Mouse (Mus musculus) forebrain, embryonic 13.5 days (tissue): ENCODE measurements around the gene Zfp275. TPM values are rescaled to one million over a fixed set of nuclear protein-coding genes. Genes with fewer than 3 reads are reported as not detected.
"Not testable (repeated sequence)": the region's sequence is repeated elsewhere in the genome, so short reads cannot be mapped to it uniquely, and the experiment has no call there.

Source experiments
- ATAC-seq: fragments of 200-750 bp; cut with Nextera tagmentation; 2 replicates; pipeline ENCODE4 v1.8.0; 2017
- H3K27ac ChIP-seq: fragments of 300-500 bp; sonication (generic); 2 replicates; pipeline ENCODE4 v1.5.1; 2015; ENCODE audit warnings: inconsistent platforms, mild to moderate bottlenecking, moderate library complexity
- H3K27me3 ChIP-seq: fragments of 300-500 bp; sonication (generic); 2 replicates; pipeline ENCODE4 v1.6.1; 2015; ENCODE audit warnings: mild to moderate bottlenecking, inconsistent platforms
- H3K36me3 ChIP-seq: fragments of 300-500 bp; sonication (generic); 2 replicates; pipeline ENCODE4 v1.6.1; 2015; ENCODE audit warnings: mild to moderate bottlenecking, inconsistent platforms; ENCODE audit not compliant: poor library complexity, severe bottlenecking
- H3K4me1 ChIP-seq: fragments of 300-500 bp; sonication (generic); 2 replicates; pipeline ENCODE4 v1.6.1; 2015; ENCODE audit warnings: inconsistent platforms
- H3K4me2 ChIP-seq: fragments of 300-500 bp; sonication (generic); 2 replicates; pipeline ENCODE4 v1.6.1; 2015; ENCODE audit warnings: inconsistent platforms, mild to moderate bottlenecking, moderate library complexity
- H3K4me3 ChIP-seq: fragments of 300-500 bp; sonication (generic); 2 replicates; pipeline ENCODE4 v1.5.1; 2015; ENCODE audit warnings: mild to moderate bottlenecking, inconsistent platforms
- H3K9ac ChIP-seq: fragments of 300-500 bp; sonication (generic); 2 replicates; pipeline ENCODE4 v1.6.1; 2015; ENCODE audit warnings: mild to moderate bottlenecking, inconsistent platforms
- H3K9me3 ChIP-seq: fragments of 300-500 bp; sonication (generic); replicated peaks from 2 replicates; pipeline ENCODE4 v1.6.1; 2016; ENCODE audit warnings: inconsistent platforms
- WGBS: fragments of 180-500 bp; shearing (Covaris S2); methylation state at CpG from one replicate; pipeline ENCODE4 v1.1.7; 2015; 5-methylcytosine and 5-hydroxymethylcytosine counted together
- polyA plus RNA-seq: library from polyadenylated mRNA; unstranded; fragments of >200 nt; fragmentation: Nextera tagmentation; extraction: Ambion mirVana; gene quantifications from 2 replicates; pipeline ENCODE4 v1.2.1, GENCODE M21; 2015

Zfp275 gene
- polyA plus RNA-seq, 1 experiment from 2014 or later, result 10.6 TPM

DNA sequence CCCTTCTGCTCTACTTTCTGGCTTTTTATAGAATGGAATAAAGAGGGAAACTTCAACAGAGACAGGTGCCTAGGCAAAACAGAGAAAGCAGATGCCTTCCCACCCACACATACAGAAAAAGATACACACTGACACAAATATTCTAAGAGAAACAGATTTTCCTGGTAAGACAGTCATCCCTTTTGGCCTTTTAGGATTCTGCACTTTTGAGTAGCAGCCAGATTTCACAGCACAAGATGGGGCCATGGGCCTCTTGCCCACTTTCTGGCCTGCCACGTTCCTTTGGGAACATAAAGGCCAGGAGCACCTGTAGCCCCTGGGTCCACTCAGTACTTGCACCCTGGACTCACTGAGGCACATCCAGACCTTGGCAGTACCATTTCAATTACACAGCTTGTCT is 1.9 kb downstream of the Zfp275 start:
- Histone ChIP-seq H3K9ac (no peak overlapping the region), H3K4me1 (peaks cover 16% of the 10 kb centered on the region), H3K36me3 (no peaks in the 10 kb centered on the region), H3K27me3 (no peaks in the 10 kb centered on the region), H3K27ac (no peak overlapping the region), H3K9me3 (no peaks in the 10 kb centered on the region), H3K4me3 (no peak overlapping the region), H3K4me2 (no peak overlapping the region)
- ATAC-seq, result no peak
- 60% methylated on average over 1 of the region's 1 CpGs for WGBS

DNA sequence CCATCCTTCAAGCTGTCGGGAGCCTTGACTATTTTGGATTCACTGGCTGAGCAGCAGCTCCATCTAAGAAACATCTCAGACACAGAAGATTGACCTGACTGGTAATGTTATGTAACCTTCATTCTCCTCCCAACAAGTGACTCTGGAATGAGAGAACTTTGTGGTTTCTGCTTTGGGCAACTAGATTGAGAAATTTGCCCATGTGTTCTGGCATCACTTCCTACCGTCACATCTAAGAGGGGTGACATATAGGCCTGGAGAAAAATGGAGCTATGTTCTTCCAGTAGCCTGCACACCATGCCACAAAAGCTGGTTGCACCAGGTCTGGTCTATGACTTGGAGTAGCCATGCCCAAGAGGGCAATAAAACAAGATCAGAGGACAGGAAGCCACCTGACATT is 13.7 kb downstream of the Zfp275 start:
- Histone ChIP-seq H3K27me3 (no peaks in the 10 kb centered on the region), H3K4me1 (no peaks in the 10 kb centered on the region), H3K4me3 (no peak overlapping the region), H3K36me3 (peaks cover 58% of the 10 kb centered on the region), H3K27ac (no peak overlapping the region), H3K9me3 (no peaks in the 10 kb centered on the region; the same call in 1 of the 2 replicates), H3K4me2 (no peak overlapping the region), H3K9ac (no peak overlapping the region)
- 91% methylated on average over 2 of the region's 2 CpGs for WGBS
- no peak for ATAC-seq

DNA sequence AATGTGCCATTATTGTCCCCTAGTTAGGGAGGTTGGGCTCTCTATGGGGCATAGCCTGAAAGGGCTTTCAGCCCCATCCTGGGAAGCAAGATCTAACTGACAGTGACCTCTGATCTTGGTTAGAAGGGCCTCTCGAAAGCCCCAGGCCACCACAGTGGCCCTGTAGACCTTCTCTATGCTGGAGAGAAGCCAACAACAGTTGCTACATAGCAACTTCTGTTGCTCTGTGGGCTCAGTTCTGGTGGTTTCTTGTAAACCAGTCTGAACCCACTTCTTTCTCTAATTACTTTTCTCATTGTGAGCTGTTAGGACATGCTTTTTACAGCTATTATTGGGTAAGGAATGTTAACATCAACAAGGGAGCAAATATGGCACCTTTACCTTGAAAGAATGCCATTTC is 14.3 kb downstream of the Zfp275 start:
- Histone ChIP-seq H3K4me2 (no peak overlapping the region), H3K27me3 (no peaks in the 10 kb centered on the region), H3K4me3 (no peak overlapping the region), H3K9me3 (no peaks in the 10 kb centered on the region; the same call in 1 of the 2 replicates), H3K9ac (no peak overlapping the region), H3K4me1 (no peaks in the 10 kb centered on the region), H3K27ac (no peak overlapping the region), H3K36me3 (peaks cover 52% of the 10 kb centered on the region)
- ATAC-seq, result no peak
- WGBS, result 91% methylated on average over 1 of the region's 1 CpGs

DNA sequence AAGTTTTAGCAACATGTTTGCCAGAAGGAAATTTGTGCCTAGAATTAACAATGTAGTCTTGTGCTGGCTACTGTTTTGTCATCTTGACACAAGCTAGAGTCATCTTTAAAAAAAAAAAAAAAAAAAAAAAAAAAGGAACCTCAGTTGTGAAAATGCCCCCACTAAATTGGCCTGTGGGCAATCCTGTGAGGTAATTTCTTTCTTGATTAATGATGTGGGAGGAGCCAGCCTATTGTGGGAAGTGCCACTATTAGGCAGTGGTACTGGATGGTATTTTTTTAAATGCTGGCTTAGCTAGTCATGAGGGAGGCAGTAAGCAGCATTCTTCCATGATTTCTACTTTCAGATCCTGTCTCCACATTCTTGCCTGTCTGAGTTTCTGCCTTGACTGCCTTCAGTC is 20.9 kb downstream of the Zfp275 start:
- Histone ChIP-seq H3K4me3 (no peak overlapping the region), H3K27ac (no peak overlapping the region), H3K27me3 (no peaks in the 10 kb centered on the region), H3K4me1 (no peaks in the 10 kb centered on the region), H3K36me3 (0 out of 2 replicates have a peak, but pooled peaks cover 7% of the 10 kb centered on the region), H3K4me2 (no peak overlapping the region), H3K9ac (no peak overlapping the region), H3K9me3 (no peaks in the 10 kb centered on the region)
- no peak for ATAC-seq

GRCm38 (mm10) chrX:73384419-73384818 is 42.0 kb downstream of the Zfp275 start:
- Histone ChIP-seq H3K27ac (no peak overlapping the region), H3K4me2 (no peak overlapping the region), H3K4me3 (no peak overlapping the region), H3K4me1 (no peaks in the 10 kb centered on the region), H3K27me3 (no peaks in the 10 kb centered on the region), H3K9ac (no peak overlapping the region), H3K36me3 (no peaks in the 10 kb centered on the region), H3K9me3 (no peaks in the 10 kb centered on the region)
- peak; percentile 57 for ATAC-seq
- WGBS, result 71% methylated on average over 6 of the region's 6 CpGs

DNA sequence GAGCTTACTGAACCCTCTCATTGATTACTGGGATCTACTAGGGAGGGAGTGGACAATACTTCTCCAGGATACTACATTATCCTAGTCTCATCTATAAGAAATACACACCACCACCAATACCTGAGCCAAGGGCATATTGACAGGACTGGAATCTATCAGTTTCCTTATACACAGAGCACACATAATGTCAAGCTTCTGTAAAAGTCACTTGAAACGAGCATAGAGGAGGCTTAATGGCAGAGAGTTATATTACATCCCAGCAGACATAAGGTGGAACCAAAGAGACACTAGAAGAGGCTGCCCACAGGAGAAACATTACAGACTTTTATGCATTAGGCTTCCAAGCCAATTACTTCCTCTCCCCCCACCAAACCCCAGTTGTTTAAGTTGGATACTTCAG is 42.5 kb downstream of the Zfp275 start:
- Histone ChIP-seq H3K4me2 (no peak overlapping the region), H3K27me3 (no peaks in the 10 kb centered on the region), H3K9ac (no peak overlapping the region), H3K4me3 (no peak overlapping the region), H3K36me3 (no peaks in the 10 kb centered on the region), H3K27ac (no peak overlapping the region; the same call in 1 of the 2 replicates), H3K9me3 (no peaks in the 10 kb centered on the region), H3K4me1 (no peaks in the 10 kb centered on the region)
- 38% methylated on average over 1 of the region's 1 CpGs for WGBS
- ATAC-seq, result no peak

DNA sequence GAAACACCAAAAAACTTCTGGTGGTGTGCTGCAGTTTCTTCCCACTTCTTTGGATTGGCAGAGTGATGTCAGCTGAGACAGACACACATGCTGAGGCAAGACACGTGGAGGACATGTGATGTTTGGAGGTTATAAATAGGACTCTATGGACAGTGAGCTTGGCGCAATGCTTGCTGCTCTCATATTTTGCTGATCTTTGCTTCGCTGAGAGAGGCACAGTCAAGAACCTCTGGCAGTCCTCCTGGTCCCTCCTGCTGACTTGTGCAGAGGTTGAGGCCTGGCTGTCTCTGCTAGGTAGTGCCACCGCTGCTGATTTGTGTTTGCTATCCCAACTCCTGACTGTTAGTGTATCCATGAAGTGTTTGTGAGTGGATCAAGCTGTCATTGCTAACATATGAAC is 49.1 kb downstream of the Zfp275 start:
- 81% methylated on average over 4 of the region's 4 CpGs for WGBS
- no peak overlapping the region for H3K4me2 ChIP-seq
- H3K36me3 ChIP-seq, result no peaks in the 10 kb centered on the region
- H3K9ac ChIP-seq, result no peak overlapping the region
- no peaks in the 10 kb centered on the region for H3K9me3 ChIP-seq
- no peak for ATAC-seq
- H3K27me3 ChIP-seq, result no peaks in the 10 kb centered on the region
- no peaks in the 10 kb centered on the region for H3K4me1 ChIP-seq
- no peak overlapping the region for H3K27ac ChIP-seq
- no peak overlapping the region for H3K4me3 ChIP-seq

DNA sequence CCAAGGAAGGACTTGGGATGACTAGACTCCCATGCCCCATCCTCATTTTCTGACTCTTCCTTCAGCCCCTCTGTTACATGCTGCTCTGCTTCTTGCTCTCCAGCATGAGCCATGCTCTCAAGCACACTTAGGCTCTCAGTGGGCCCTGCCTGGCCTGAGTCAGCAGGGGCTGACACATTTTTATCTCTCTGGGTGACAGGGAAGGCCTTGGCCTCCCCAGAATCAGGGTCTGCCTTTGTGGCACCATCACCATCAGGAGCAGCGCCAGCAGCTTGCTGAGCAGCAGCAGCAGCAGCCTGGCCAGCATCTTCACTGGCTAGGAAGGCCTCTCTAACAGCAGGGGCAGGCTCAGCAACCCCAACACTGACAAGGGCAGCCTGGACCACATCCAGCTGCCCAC is 54.0 kb downstream of the Zfp275 start:
- H3K4me3 ChIP-seq, result no peak overlapping the region
- H3K27ac ChIP-seq, result no peak overlapping the region
- no peaks in the 10 kb centered on the region for H3K36me3 ChIP-seq
- no peaks in the 10 kb centered on the region for H3K27me3 ChIP-seq
- H3K4me2 ChIP-seq, result no peak overlapping the region
- WGBS, result 88% methylated on average over 1 of the region's 1 CpGs
- no peak for ATAC-seq
- no peaks in the 10 kb centered on the region for H3K4me1 ChIP-seq
- no peak overlapping the region for H3K9ac ChIP-seq
- no peaks in the 10 kb centered on the region for H3K9me3 ChIP-seq

DNA sequence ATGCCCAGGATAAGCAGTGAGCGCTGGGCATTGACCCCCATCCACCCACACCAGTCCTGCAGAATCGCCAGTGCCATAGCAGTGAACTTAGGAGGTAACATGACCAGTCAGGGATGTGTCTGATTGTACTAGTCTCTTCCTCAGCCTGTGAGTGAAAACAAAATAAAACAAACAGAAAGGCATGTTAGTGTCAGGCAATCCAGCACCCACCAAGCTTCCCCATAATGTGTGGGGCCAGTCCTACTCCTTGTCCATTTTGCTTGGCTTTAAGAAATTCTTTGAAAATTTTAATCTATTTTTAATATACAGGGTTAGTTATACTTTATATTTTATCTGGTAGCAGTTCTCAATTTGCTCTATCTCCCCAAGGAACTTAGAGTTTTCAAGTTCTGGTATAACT is 56.2 kb downstream of the Zfp275 start, which contains the start of gene Gm18336:
Gene Gm18336 (minus strand): TSS at position 101 of the 400 bp plus-strand sequence.
- not testable (repeated sequence) for H3K9me3 ChIP-seq, H3K36me3 ChIP-seq, H3K9ac ChIP-seq, H3K27me3 ChIP-seq, H3K4me1 ChIP-seq, H3K4me3 ChIP-seq, ATAC-seq, H3K27ac ChIP-seq, H3K4me2 ChIP-seq
- 67% methylated on average over 2 of the region's 2 CpGs for WGBS

DNA sequence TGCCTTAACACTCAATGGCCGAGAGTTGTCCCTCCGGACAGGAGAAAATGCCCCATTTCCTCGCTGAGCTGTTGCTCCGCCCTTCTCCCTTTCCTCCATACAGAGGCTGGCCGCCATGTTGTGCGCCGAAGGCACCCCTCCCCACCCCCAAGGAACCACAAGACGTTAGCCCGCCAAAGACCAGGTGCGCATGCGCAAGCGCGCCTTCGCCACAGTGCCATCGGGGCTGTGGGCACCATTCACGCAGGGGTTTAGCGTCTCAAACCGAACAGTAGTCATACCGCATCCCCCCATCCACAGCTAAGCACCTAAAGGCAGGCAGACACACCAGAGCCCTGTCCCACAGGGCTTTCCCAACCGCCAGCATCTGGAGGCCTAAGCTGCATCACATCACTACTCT is 58.5 kb downstream of the Zfp275 start:
- H3K4me3 ChIP-seq, result no peak overlapping the region
- H3K4me2 ChIP-seq, result no peak overlapping the region
- H3K4me1 ChIP-seq, result no peaks in the 10 kb centered on the region
- WGBS, result 88% methylated on average over 20 of the region's 20 CpGs
- no peaks in the 10 kb centered on the region for H3K27me3 ChIP-seq
- no peak for ATAC-seq
- no peaks in the 10 kb centered on the region for H3K36me3 ChIP-seq
- no peak overlapping the region for H3K27ac ChIP-seq
- no peaks in the 10 kb centered on the region for H3K9me3 ChIP-seq
- H3K9ac ChIP-seq, result no peak overlapping the region

DNA sequence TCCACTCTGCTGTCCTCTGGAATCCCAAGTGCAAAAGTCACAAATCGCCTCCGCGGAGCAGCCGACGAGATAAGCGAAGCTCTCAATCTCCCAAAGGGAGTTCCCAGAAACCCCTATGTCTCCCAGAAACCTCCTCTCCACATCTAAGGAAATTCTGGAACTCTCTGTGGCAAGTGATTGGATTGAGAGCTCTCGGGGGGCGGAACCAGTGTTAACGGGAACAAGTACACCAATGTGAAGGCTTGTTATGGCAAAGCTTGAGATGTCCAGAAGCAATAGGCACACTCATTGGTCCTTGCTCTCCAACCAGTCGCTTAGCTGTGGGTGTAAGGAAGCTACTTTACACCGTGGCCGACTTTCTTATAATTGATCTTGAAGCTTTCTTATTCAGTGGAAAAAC is 59.2 kb downstream of the Zfp275 start:
- Histone ChIP-seq H3K36me3 (no peaks in the 10 kb centered on the region), H3K4me1 (no peaks in the 10 kb centered on the region), H3K27ac (no peak overlapping the region), H3K9ac (no peak overlapping the region), H3K4me2 (no peak overlapping the region), H3K4me3 (no peak overlapping the region), H3K27me3 (no peaks in the 10 kb centered on the region), H3K9me3 (no peaks in the 10 kb centered on the region)
- no peak for ATAC-seq
- 92% methylated on average over 12 of the region's 12 CpGs for WGBS
